ENCODE assay signal across 8 mouse cellular contexts in genomic region chr4:142098303-142098702, GRCm38 (mm10). TPM values are rescaled to one million over a fixed set of nuclear protein-coding genes. Genes with fewer than 3 reads are reported as not detected.
DNase-seq lines count a peak whose midpoint lies in the region; ATAC-seq lines count a peak whose summit lies in the region.

No protein-coding gene starts in this region.

- peak overlapping the region; percentile 64; the same call in 1 of the 2 replicates for H3K27ac ChIP-seq in intestine, embryonic 14.5 days (ENCODE audit: low read depth)
- H3K27ac ChIP-seq in macrophage = peak overlapping the region; percentile 66

- intact Hi-C loops in left cerebral cortex, postnatal 10 days (cut with DNase I) = no loop called here

- H3K79me2 ChIP-seq in macrophage (ENCODE audit: inconsistent target) = no peaks in the 10 kb centered on the region

- ATAC-seq in intestine, embryonic 14.5 days (replicated peaks; ENCODE audit: low FRiP score, low TSS enrichment, low read depth) = peak; percentile 66; the same call in 1 of the 2 replicates
- no peak for ATAC-seq in activated CD4-positive, CD25-positive, alpha-beta regulatory T cell, adult 4 months

- H3K4me2 ChIP-seq in intestine, embryonic 14.5 days (ENCODE audit: low read length) = peak overlapping the region; percentile 36; the same call in 1 of the 2 replicates

- H3K9me3 ChIP-seq in intestine, embryonic 14.5 days (ENCODE audit: control insufficient read depth, low read length) = no peaks in the 10 kb centered on the region

- H3K36me3 ChIP-seq in intestine, embryonic 14.5 days (ENCODE audit: control insufficient read depth, insufficient read depth, low read length) = no peaks in the 10 kb centered on the region
- H3K36me3 ChIP-seq in macrophage (ENCODE audit: inconsistent target) = no peaks in the 10 kb centered on the region

- 16% methylated on average over 8 of the region's 8 CpGs for WGBS in intestine, embryonic 14.5 days
- WGBS in macrophage (ENCODE audit: missing documents) = 9% methylated on average over 8 of the region's 8 CpGs

- H3K4me1 ChIP-seq in intestine, embryonic 14.5 days (replicated peaks; ENCODE audit: control insufficient read depth, insufficient read depth, low read length) = peaks cover 18% of the 10 kb centered on the region

- H3K9ac ChIP-seq in intestine, embryonic 14.5 days (ENCODE audit: low read length) = no peak overlapping the region

- DNase-seq in adrenal gland, postnatal 14 days = peak; percentile 87
- peak; percentile 85 for DNase-seq in embryo, embryonic 10 days (ENCODE audit: low spot score)
- peak; percentile 77 to 81 for DNase-seq in gastrocnemius, adult 8-10 months (ENCODE audit: low spot score in 2 of 2)
- peak; percentile 92 for DNase-seq in intestine, embryonic 14.5 days (ENCODE audit: low spot score)
- peak; percentile 68 to 86 for DNase-seq in left cerebral cortex, postnatal 10 days (ENCODE audit: extremely low spot score in 1 of 2, low spot score in 2 of 2)
- peak; percentile 87 for DNase-seq in right cerebral cortex, postnatal 4 days

- H3K4me3 ChIP-seq in intestine, embryonic 14.5 days (ENCODE audit: low read depth, low read length) = no peak overlapping the region
- peak overlapping the region; percentile 8; the same call in 1 of the 2 replicates for H3K4me3 ChIP-seq in macrophage (ENCODE audit: inconsistent target)

- H3K27me3 ChIP-seq in intestine, embryonic 14.5 days (replicated peaks; ENCODE audit: control insufficient read depth, insufficient read depth, low read length) = no peaks in the 10 kb centered on the region

RNA-seq across cellular contexts. Expression of gene Tmem51, which starts 14.2 kb away (rescaled TPM):
- total RNA-seq in adrenal gland, postnatal 14 days (2021) = 4.9 and 7.6 TPM in 2 replicates
- total RNA-seq in gastrocnemius, adult 8-10 months (2022) = under 1 TPM; 0.22 to 0.86 (median 0.72) TPM
- polyA plus RNA-seq in intestine, embryonic 14.5 days (2014; fragmentation: Nextera tagmentation; extraction: Ambion mirVana) = 42.9 and 45.5 TPM in 2 replicates
- 1 to 10 TPM; 6.4 to 7.2 TPM for total RNA-seq in left cerebral cortex, postnatal 10 days (2021)
- total RNA-seq in macrophage (2018; cell fraction: chromatin; rRNA removed) = 10 to 100 TPM in 15 of 26 experiments, 1 to 10 TPM in 11; 1.0 to 26.5 (median 13.6) TPM
- 10 to 100 TPM; 10.7 to 55.1 (median 38.2) TPM for total RNA-seq in macrophage (2018; cell fraction: cytosol; rRNA removed)
- 10 to 100 TPM; 13.4 to 65.3 (median 42.6) TPM for total RNA-seq in macrophage (2018; cell fraction: nucleus; rRNA removed)
- 18.5 to 64.2 TPM (median 46.5 TPM) in 3 replicates for polyA plus RNA-seq in macrophage (2018)
- 1 to 10 TPM in 1 of 2 experiments, under 1 TPM in 1; 0.24 to 1.5 TPM for polyA plus RNA-seq in activated CD4-positive, CD25-positive, alpha-beta regulatory T cell, adult 4 months (2017; shearing (Covaris generic))
